Mouse (Mus musculus): ENCODE measurements around the gene Cd4.

- TF ChIP-seq CTCF (IDR thresholded peaks at IDR 0.05; ENCODE audit: borderline replicate concordance, extremely low read depth, insufficient read depth, insufficient read length), result no peak
- TF ChIP-seq POLR2A (IDR thresholded peaks at IDR 0.05; ENCODE audit: borderline replicate concordance, extremely low read depth, insufficient read depth, insufficient read length, poor library complexity, severe bottlenecking), result no peak
Measured at GRCm38 (mm10) chr6:124937493-124937892, 49.5 kb upstream of the Cd4 start.

Data from brain, embryonic 14.5 days (tissue).